Mouse (Mus musculus): ENCODE measurements around the gene Rgr. TPM values are rescaled to one million over a fixed set of nuclear protein-coding genes. Genes with fewer than 3 reads are reported as not detected.
A peak's percentile ranks its signal among the peaks of the same experiment; 100 is the strongest.
"Not testable (repeated sequence)": the region's sequence is repeated elsewhere in the genome, so short reads cannot be mapped to it uniquely, and the experiment has no call there.

The Rgr gene
- total and polyA plus RNA-seq, 2 experiments from 2014 or later: not detected

- ATAC-seq (no peak), DNase-seq (ENCODE audit: low spot score) (peak; percentile 35)
- Histone ChIP-seq H3K27me3 (ENCODE audit: insufficient read depth, low read length) (no peaks in the 10 kb centered on the region), H3K9me3 (ENCODE audit: low read length) (no peaks in the 10 kb centered on the region), H3K9ac (replicated peaks; ENCODE audit: low read length) (no peak overlapping the region), H3K36me3 (ENCODE audit: insufficient read depth, low read length) (no peaks in the 10 kb centered on the region), H3K4me2 (ENCODE audit: low read depth, low read length) (no peak overlapping the region), H3K4me1 (ENCODE audit: insufficient read depth, low read length) (peaks cover 13% of the 10 kb centered on the region), H3K27ac (no peak overlapping the region; the same call in 1 of the 2 replicates), H3K4me3 (ENCODE audit: low read length) (no peak overlapping the region)
- TF ChIP-seq CTCF (IDR thresholded peaks at IDR 0.05; ENCODE audit: low read depth): no peak
- 55% methylated on average over 8 of the region's 8 CpGs for WGBS
Measured at GRCm38 (mm10) chr14:37003431-37004095, 45.2 kb downstream of the Rgr start.

GRCm38 (mm10) chr14:37002852-37003251 is 45.9 kb downstream of the Rgr start:
- peak; percentile 55 for ATAC-seq
- 39% methylated on average over 2 of the region's 2 CpGs for WGBS
- H3K36me3 ChIP-seq (ENCODE audit: insufficient read depth, low read length): no peaks in the 10 kb centered on the region
- H3K4me1 ChIP-seq (ENCODE audit: insufficient read depth, low read length): peaks cover 13% of the 10 kb centered on the region
- H3K4me2 ChIP-seq (ENCODE audit: low read depth, low read length): no peak overlapping the region
- H3K27ac ChIP-seq: no peak overlapping the region
- DNase-seq (ENCODE audit: low spot score): peak; percentile 24
- H3K4me3 ChIP-seq (ENCODE audit: low read length): no peak overlapping the region
- no peaks in the 10 kb centered on the region for H3K9me3 ChIP-seq (ENCODE audit: low read length)
- H3K27me3 ChIP-seq (ENCODE audit: insufficient read depth, low read length): no peaks in the 10 kb centered on the region
- H3K9ac ChIP-seq (replicated peaks; ENCODE audit: low read length): no peak overlapping the region
- no peak for TF ChIP-seq CTCF (IDR thresholded peaks at IDR 0.05; ENCODE audit: low read depth)

GRCm38 (mm10) chr14:37000780-37001179 is 48.0 kb downstream of the Rgr start:
- not testable (repeated sequence) for H3K36me3 ChIP-seq (ENCODE audit: insufficient read depth, low read length); H3K4me2 ChIP-seq (ENCODE audit: low read depth, low read length); H3K27me3 ChIP-seq (ENCODE audit: insufficient read depth, low read length); H3K9me3 ChIP-seq (ENCODE audit: low read length); H3K9ac ChIP-seq (replicated peaks; ENCODE audit: low read length); H3K4me1 ChIP-seq (ENCODE audit: insufficient read depth, low read length); ATAC-seq; H3K27ac ChIP-seq; H3K4me3 ChIP-seq (ENCODE audit: low read length); DNase-seq (ENCODE audit: low spot score)
- WGBS: 84% methylated on average over 6 of the region's 6 CpGs

GRCm38 (mm10) chr14:36989784-36990183 is 59.0 kb downstream of the Rgr start:
- H3K9me3 ChIP-seq (ENCODE audit: low read length): no peaks in the 10 kb centered on the region
- H3K4me1 ChIP-seq (ENCODE audit: insufficient read depth, low read length): no peaks in the 10 kb centered on the region
- H3K27me3 ChIP-seq (ENCODE audit: insufficient read depth, low read length): no peaks in the 10 kb centered on the region
- DNase-seq (ENCODE audit: low spot score) (no peak), ATAC-seq (no peak)
- H3K36me3 ChIP-seq (ENCODE audit: insufficient read depth, low read length): no peaks in the 10 kb centered on the region
- H3K4me3 ChIP-seq (ENCODE audit: low read length): no peak overlapping the region
- no peak overlapping the region for H3K27ac ChIP-seq
- no peak overlapping the region for H3K9ac ChIP-seq (replicated peaks; ENCODE audit: low read length)
- TF ChIP-seq CTCF (IDR thresholded peaks at IDR 0.05; ENCODE audit: low read depth): no peak
- no peak overlapping the region for H3K4me2 ChIP-seq (ENCODE audit: low read depth, low read length)

- ATAC-seq (no peak), DNase-seq (ENCODE audit: low spot score) (no peak)
- Histone ChIP-seq H3K9me3 (ENCODE audit: low read length) (no peaks in the 10 kb centered on the region), H3K27me3 (ENCODE audit: insufficient read depth, low read length) (no peaks in the 10 kb centered on the region), H3K27ac (no peak overlapping the region), H3K4me2 (ENCODE audit: low read depth, low read length) (no peak overlapping the region), H3K36me3 (ENCODE audit: insufficient read depth, low read length) (no peaks in the 10 kb centered on the region), H3K4me3 (ENCODE audit: low read length) (no peak overlapping the region), H3K4me1 (ENCODE audit: insufficient read depth, low read length) (no peaks in the 10 kb centered on the region), H3K9ac (replicated peaks; ENCODE audit: low read length) (no peak overlapping the region)
- 79% methylated on average over 3 of the region's 3 CpGs for WGBS
- no peak for TF ChIP-seq CTCF (IDR thresholded peaks at IDR 0.05; ENCODE audit: low read depth)
Measured at GRCm38 (mm10) chr14:36985693-36986092, 63.1 kb downstream of the Rgr start.

Other genes starting within 250 kb of the Rgr start
- 77.1 and 80.8 TPM in 2 replicates for gene Ccser2, start 80.2 kb downstream of the Rgr start, total RNA-seq (2014; rRNA removed)
- 103 and 113 TPM in 2 replicates for gene Ccser2, start 80.2 kb downstream of the Rgr start, polyA plus RNA-seq (2015; fragmentation: Nextera tagmentation; extraction: Ambion mirVana)
- not detected in 2 replicates for gene Lrit1, start 5.9 kb upstream of the Rgr start, total RNA-seq (2014; rRNA removed)
- gene Lrit1, start 5.9 kb upstream of the Rgr start, polyA plus RNA-seq (2015; fragmentation: Nextera tagmentation; extraction: Ambion mirVana): not detected in 2 replicates
- gene Lrit2, start 19.0 kb upstream of the Rgr start, total RNA-seq (2014; rRNA removed): not detected in 2 replicates
- not detected in 2 replicates for gene Lrit2, start 19.0 kb upstream of the Rgr start, polyA plus RNA-seq (2015; fragmentation: Nextera tagmentation; extraction: Ambion mirVana)
- 7.4 and 8.0 TPM in 2 replicates for gene Cdhr1, start 49.4 kb upstream of the Rgr start, total RNA-seq (2014; rRNA removed)
- gene Cdhr1, start 49.4 kb upstream of the Rgr start, polyA plus RNA-seq (2015; fragmentation: Nextera tagmentation; extraction: Ambion mirVana): 6.0 and 6.6 TPM in 2 replicates
- gene 2610528A11Rik, start 65.1 kb upstream of the Rgr start, total RNA-seq (2014; rRNA removed): not detected in 2 replicates
- gene 2610528A11Rik, start 65.1 kb upstream of the Rgr start, polyA plus RNA-seq (2015; fragmentation: Nextera tagmentation; extraction: Ambion mirVana): 0.66 and 0.73 TPM in 2 replicates
- 86.5 and 103 TPM in 2 replicates for gene Ghitm, start 86.3 kb upstream of the Rgr start, total RNA-seq (2014; rRNA removed)
- 237 and 241 TPM in 2 replicates for gene Ghitm, start 86.3 kb upstream of the Rgr start, polyA plus RNA-seq (2015; fragmentation: Nextera tagmentation; extraction: Ambion mirVana)

Measured in hindbrain, postnatal 0 days (tissue).